Mouse (Mus musculus) liver, embryonic 12.5 days (tissue): Measurements from ENCODE around the gene B4galnt1. TPM values are rescaled to one million over a fixed set of nuclear protein-coding genes. Genes with fewer than 3 reads are reported as not detected.

ENCODE experiments used
- ATAC-seq: fragments of 200-750 bp; cut with Nextera tagmentation; 2 replicates; pipeline ENCODE4 v1.8.0; 2017; ENCODE audit warnings: moderate number of reproducible peaks, mild to moderate bottlenecking, moderate library complexity
- H3K27ac ChIP-seq: fragments of 300-500 bp; sonication (generic); 2 replicates; pipeline ENCODE4 v1.5.1; 2016; ENCODE audit warnings: mild to moderate bottlenecking
- H3K27me3 ChIP-seq: fragments of 300-500 bp; sonication (generic); replicated peaks from 2 replicates; pipeline ENCODE4 v1.6.1; 2016; ENCODE audit warnings: mild to moderate bottlenecking, moderate library complexity
- H3K36me3 ChIP-seq: fragments of 300-500 bp; sonication (generic); 2 replicates; pipeline ENCODE4 v1.6.1; 2016; ENCODE audit warnings: mild to moderate bottlenecking, moderate library complexity
- H3K4me1 ChIP-seq: fragments of 300-500 bp; sonication (generic); 2 replicates; pipeline ENCODE4 v1.6.1; 2016
- H3K4me2 ChIP-seq: fragments of 300-500 bp; sonication (generic); 2 replicates; pipeline ENCODE4 v1.6.1; 2016; ENCODE audit warnings: mild to moderate bottlenecking, moderate library complexity
- H3K4me3 ChIP-seq: fragments of 300-500 bp; sonication (generic); 2 replicates; pipeline ENCODE4 v1.5.1; 2016; ENCODE audit warnings: mild to moderate bottlenecking, moderate library complexity
- H3K9ac ChIP-seq: fragments of 300-500 bp; sonication (generic); 2 replicates; pipeline ENCODE4 v1.6.1; 2016; ENCODE audit warnings: mild to moderate bottlenecking, moderate library complexity
- H3K9me3 ChIP-seq: fragments of 300-500 bp; sonication (generic); replicated peaks from 2 replicates; pipeline ENCODE4 v1.6.1; 2016; ENCODE audit warnings: mild to moderate bottlenecking, moderate library complexity
- WGBS: fragments of 180-500 bp; shearing (Covaris S2); methylation state at CpG from one replicate; pipeline ENCODE4 v1.1.7; 2016; ENCODE audit not compliant: insufficient replicate concordance; 5-methylcytosine and 5-hydroxymethylcytosine counted together
- polyA plus RNA-seq: library from polyadenylated mRNA; unstranded; fragments of >200 nt; fragmentation: Nextera tagmentation; extraction: Ambion mirVana; gene quantifications from 2 replicates; pipeline ENCODE4 v1.2.1, GENCODE M21; 2016

B4galnt1 gene
- polyA plus RNA-seq, 1 experiment from 2014 or later, result 12.6 TPM

GRCm38 (mm10) chr10:127183759-127184158 lies 18.7 kb downstream of the B4galnt1 start:
- Histone ChIP-seq H3K36me3 (peaks cover 18% of the 10 kb centered on the region), H3K27me3 (peaks cover 62% of the 10 kb centered on the region), H3K9me3 (no peaks in the 10 kb centered on the region; the same call in 1 of the 2 replicates), H3K9ac (no peak overlapping the region; the same call in 1 of the 2 replicates), H3K27ac (no peak overlapping the region), H3K4me3 (0 out of 2 replicates have a peak overlapping the region, but pooled peaks have one; percentile 6), H3K4me2 (peak overlapping the region; percentile 23), H3K4me1 (peaks cover 50% of the 10 kb centered on the region)
- ATAC-seq, result peak; percentile 50
- WGBS, result 23% methylated on average over 20 of the region's 20 CpGs

DNA sequence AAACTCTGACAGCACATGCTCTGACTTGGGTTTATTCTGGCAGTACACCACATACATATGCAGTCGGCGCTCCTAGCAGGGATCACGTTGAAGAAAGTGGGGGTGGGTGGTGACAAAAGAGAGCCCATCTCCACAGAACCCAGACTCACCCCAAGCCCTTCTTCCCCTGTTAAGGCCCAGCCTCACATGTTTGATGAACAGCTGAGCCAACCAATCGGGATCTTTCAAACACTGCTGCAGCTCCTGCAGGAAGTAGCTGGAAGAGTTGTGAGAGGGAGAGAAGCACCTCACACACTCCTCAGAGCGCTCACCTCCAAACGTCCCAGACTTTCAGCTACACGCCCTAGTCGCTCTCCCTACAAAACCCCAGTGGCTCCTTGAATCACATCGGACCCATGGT lies 20.1 kb downstream of the B4galnt1 start:
- H3K9me3 ChIP-seq, result no peaks in the 10 kb centered on the region; the same call in 1 of the 2 replicates
- no peak overlapping the region for H3K4me2 ChIP-seq
- peaks cover 52% of the 10 kb centered on the region for H3K4me1 ChIP-seq
- WGBS, result 67% methylated on average over 9 of the region's 9 CpGs
- peaks cover 18% of the 10 kb centered on the region for H3K36me3 ChIP-seq
- peaks cover 48% of the 10 kb centered on the region for H3K27me3 ChIP-seq
- H3K9ac ChIP-seq, result no peak overlapping the region
- no peak overlapping the region for H3K4me3 ChIP-seq
- no peak overlapping the region for H3K27ac ChIP-seq
- ATAC-seq, result no peak

- ATAC-seq, result no peak
- Histone ChIP-seq H3K4me2 (no peak overlapping the region), H3K4me1 (peaks cover 52% of the 10 kb centered on the region), H3K9me3 (no peaks in the 10 kb centered on the region; the same call in 1 of the 2 replicates), H3K27me3 (peaks cover 44% of the 10 kb centered on the region), H3K27ac (no peak overlapping the region), H3K36me3 (peaks cover 18% of the 10 kb centered on the region), H3K4me3 (no peak overlapping the region), H3K9ac (no peak overlapping the region)
- WGBS, result 75% methylated on average over 15 of the region's 15 CpGs
Observed at GRCm38 (mm10) chr10:127185506-127185905, 20.5 kb downstream of the B4galnt1 start.

DNA sequence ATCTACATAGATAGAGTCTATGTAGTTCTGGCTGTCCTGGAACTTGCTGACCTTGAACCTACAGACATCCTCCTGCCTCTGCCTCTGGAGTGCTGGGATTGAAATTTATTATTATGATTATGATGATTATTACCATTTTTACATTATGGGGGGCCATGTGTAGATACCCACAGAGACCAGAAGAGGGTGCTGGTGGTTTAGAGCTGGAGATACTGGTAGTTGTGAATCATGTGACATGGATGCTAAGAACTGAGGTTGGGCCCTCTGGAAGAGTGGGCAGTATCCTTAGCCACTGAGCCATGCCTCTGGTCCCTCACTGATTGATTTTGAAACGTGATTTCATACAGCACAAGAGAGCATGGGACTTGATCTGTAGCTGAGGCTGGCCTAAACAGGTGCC lies 21.4 kb downstream of the B4galnt1 start:
- Histone ChIP-seq H3K4me2 (no peak overlapping the region), H3K36me3 (peaks cover 18% of the 10 kb centered on the region), H3K9ac (no peak overlapping the region), H3K4me1 (peaks cover 56% of the 10 kb centered on the region), H3K27me3 (peaks cover 35% of the 10 kb centered on the region), H3K9me3 (no peaks in the 10 kb centered on the region; the same call in 1 of the 2 replicates), H3K27ac (no peak overlapping the region), H3K4me3 (no peak overlapping the region)
- no peak for ATAC-seq
- 84% methylated on average over 1 of the region's 1 CpGs for WGBS

DNA sequence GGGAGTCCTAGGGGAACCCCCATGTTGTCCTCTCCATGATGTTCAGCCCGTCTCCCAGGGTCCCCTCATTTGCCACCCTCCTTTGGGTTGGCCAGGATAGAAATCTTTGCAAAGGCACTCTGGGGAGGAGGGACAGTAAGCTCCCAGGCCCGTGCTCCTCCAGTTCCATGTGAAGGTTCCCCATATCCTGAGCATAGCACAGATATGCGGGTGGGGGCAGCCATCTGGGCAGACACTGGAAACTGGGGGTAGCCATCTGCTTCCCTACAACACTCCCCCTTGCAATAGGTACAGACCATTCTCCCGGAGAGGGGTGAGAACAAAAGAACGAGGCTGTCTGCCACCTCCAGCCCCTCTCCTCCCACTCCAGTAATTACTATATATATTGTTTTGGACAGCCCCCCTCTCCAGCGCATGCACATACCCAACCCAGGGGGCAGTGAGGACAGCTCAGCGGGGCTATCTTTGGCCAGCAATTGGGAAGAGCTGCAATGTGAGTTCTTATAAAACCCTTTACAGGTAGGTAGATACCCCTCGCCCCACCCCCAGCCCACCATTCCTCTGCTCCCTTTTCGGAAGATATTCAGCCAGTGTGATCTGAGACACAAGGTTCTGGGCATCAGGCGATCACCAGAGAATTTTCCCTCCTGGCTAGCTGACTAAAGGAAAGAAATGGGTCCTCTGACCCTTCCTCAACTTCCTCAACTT lies 22.5 kb downstream of the B4galnt1 start:
- Histone ChIP-seq H3K9ac (peak overlapping the region; percentile 82), H3K4me1 (peaks cover 66% of the 10 kb centered on the region), H3K27me3 (peaks cover 24% of the 10 kb centered on the region), H3K36me3 (peaks cover 19% of the 10 kb centered on the region), H3K9me3 (no peaks in the 10 kb centered on the region; the same call in 1 of the 2 replicates), H3K27ac (peak overlapping the region; percentile 93; the same call in 1 of the 2 replicates), H3K4me3 (peak overlapping the region; percentile 69), H3K4me2 (peak overlapping the region; percentile 95)
- no peak for ATAC-seq
- WGBS, result 55% methylated on average over 10 of the region's 10 CpGs

DNA sequence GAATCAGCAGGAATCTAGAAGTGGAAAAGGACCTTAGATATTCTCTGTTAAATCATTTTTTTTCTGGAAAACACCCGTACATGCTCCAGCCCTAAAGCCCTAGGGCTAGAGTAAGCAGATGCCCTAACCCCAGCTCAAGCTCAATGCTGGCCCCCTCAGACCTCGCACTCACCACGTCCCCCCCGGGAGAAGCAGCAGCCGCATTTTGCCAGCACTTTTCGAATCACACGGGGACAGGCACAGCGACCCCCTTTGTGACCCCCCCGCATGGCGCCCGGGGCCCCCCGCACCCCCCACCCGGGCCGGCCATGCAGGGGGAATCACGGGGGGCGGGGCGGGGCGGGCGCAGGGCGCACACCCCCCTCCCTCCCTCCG lies 23.0 kb downstream of the B4galnt1 start:
- Histone ChIP-seq H3K27me3 (peaks cover 19% of the 10 kb centered on the region), H3K27ac (peak overlapping the region; percentile 93), H3K4me2 (peak overlapping the region; percentile 95), H3K4me1 (peaks cover 71% of the 10 kb centered on the region), H3K9ac (peak overlapping the region; percentile 82), H3K9me3 (no peaks in the 10 kb centered on the region; the same call in 1 of the 2 replicates), H3K4me3 (peak overlapping the region; percentile 69), H3K36me3 (peaks cover 21% of the 10 kb centered on the region)
- WGBS, result 3% methylated on average over 21 of the region's 21 CpGs
- ATAC-seq, result no peak

DNA sequence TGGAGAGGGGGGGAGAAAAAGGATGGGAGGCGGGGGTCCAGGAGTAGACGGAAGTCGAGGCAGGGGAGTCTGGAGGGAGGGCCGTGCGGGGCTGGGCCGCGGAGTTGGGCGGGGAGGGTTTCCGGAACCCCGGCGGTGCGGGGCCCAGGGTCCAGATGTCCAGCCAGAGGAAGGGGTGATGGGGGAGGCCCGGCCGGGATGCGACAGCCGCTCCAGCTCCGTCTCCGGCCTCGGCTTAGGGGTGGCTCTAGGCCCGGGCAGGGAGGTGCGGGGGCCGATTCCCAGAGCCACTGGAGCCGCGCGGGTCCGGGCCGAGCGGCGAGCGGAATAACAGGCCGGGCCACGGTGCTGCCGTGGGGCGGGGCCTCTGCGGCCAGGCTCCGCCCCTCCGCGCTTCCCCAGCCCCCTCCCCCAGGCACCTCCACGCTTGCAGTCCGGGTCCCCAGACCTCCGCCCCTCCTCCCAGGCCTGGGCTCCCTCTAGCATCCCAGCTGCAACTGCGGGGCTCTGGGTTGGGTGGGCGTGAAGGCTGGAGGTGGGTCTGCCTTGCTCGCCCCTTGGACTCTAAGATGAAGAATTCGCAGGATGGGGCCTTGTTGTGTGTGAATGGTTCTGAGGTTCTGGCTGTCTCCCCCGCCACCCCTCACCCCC lies 23.6 kb downstream of the B4galnt1 start:
- H3K4me2 ChIP-seq, result peak overlapping the region; percentile 95
- H3K36me3 ChIP-seq, result peaks cover 22% of the 10 kb centered on the region
- peak overlapping the region; percentile 82 for H3K9ac ChIP-seq
- H3K27ac ChIP-seq, result peak overlapping the region; percentile 93
- peak overlapping the region; percentile 69 for H3K4me3 ChIP-seq
- H3K9me3 ChIP-seq, result no peaks in the 10 kb centered on the region; the same call in 1 of the 2 replicates
- ATAC-seq, result peak; percentile 69
- WGBS, result 0% methylated on average over 32 of the region's 46 CpGs
- H3K27me3 ChIP-seq, result peaks cover 13% of the 10 kb centered on the region
- H3K4me1 ChIP-seq, result peaks cover 73% of the 10 kb centered on the region

DNA sequence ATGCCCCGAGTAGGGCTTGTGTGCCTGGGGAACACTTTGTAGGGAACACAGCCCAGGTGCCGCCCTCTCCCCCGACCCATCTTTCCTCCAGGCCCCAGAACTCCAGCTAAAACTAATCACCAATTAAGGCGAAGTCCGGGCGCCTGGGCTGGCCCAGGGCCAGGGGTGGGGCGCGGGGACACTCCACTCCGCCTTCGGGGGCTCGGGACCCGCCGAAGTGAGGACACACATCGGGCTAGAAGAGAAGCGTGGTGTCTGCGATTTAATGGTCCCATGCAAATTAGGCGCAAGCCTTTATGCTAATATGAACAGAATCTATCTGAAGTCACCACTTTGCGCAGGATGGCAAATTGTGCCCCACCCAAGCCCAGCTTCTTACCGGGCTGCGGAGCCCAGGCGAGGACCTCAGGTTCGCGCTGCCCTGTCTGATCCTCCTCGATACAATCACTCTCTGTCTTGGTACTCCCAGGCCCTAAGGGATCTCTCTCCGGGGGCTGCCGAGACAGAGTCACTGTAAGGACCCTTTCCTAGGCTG lies 24.2 kb downstream of the B4galnt1 start:
- Histone ChIP-seq H3K36me3 (peaks cover 22% of the 10 kb centered on the region), H3K4me3 (peak overlapping the region; percentile 69), H3K9me3 (no peaks in the 10 kb centered on the region; the same call in 1 of the 2 replicates), H3K9ac (peak overlapping the region; percentile 82), H3K4me2 (peak overlapping the region; percentile 95), H3K4me1 (peaks cover 71% of the 10 kb centered on the region), H3K27me3 (peaks cover 8% of the 10 kb centered on the region), H3K27ac (peak overlapping the region; percentile 93)
- under 1% methylated on average over 26 of the region's 26 CpGs for WGBS
- ATAC-seq, result peak; percentile 63

- H3K27ac ChIP-seq, result peak within 1 kb of the TSS; percentile 93
- H3K4me3 ChIP-seq, result peak within 1 kb of the TSS; percentile 69
- peaks cover 22% of the 10 kb centered on the region for H3K36me3 ChIP-seq
- H3K4me2 ChIP-seq, result peak within 1 kb of the TSS; percentile 95
- WGBS, result 2% methylated on average over 35 of the region's 35 CpGs
- peaks cover 7% of the 10 kb centered on the region; the same call in 1 of the 2 replicates for H3K27me3 ChIP-seq
- no peaks in the 10 kb centered on the region; the same call in 1 of the 2 replicates for H3K9me3 ChIP-seq
- peaks cover 74% of the 10 kb centered on the region for H3K4me1 ChIP-seq
- ATAC-seq, result peak; percentile 8
- peak within 1 kb of the TSS; percentile 82 for H3K9ac ChIP-seq
Observed at GRCm38 (mm10) chr10:127189651-127190381, 24.8 kb downstream of the B4galnt1 start, which contains the start of gene Arhgef25. Arhgef25 (minus strand) TSS chr10:127190083.

- H3K4me2 ChIP-seq, result peak overlapping the region; percentile 95
- peaks cover 77% of the 10 kb centered on the region for H3K4me1 ChIP-seq
- peaks cover 7% of the 10 kb centered on the region; the same call in 1 of the 2 replicates for H3K27me3 ChIP-seq
- peak; percentile 50 for ATAC-seq
- H3K4me3 ChIP-seq, result peak overlapping the region; percentile 69
- peaks cover 17% of the 10 kb centered on the region for H3K36me3 ChIP-seq
- 18% methylated on average over 14 of the region's 14 CpGs for WGBS
- H3K9me3 ChIP-seq, result no peaks in the 10 kb centered on the region; the same call in 1 of the 2 replicates
- H3K27ac ChIP-seq, result peak overlapping the region; percentile 93
- peak overlapping the region; percentile 82 for H3K9ac ChIP-seq
Observed at GRCm38 (mm10) chr10:127190398-127191190, 25.6 kb downstream of the B4galnt1 start.
